Mouse (Mus musculus) inflammation-experienced regulatory T-cells, adult 16 weeks (primary cell): ENCODE results near the gene Vmn1r202. TPM values are rescaled to one million over a fixed set of nuclear protein-coding genes. Genes with fewer than 3 reads are reported as not detected.

Source experiments
- polyA plus RNA-seq: library from polyadenylated mRNA; unstranded; fragments of 100-300 nt; shearing (Covaris generic); gene quantifications from one replicate; pipeline ENCODE4 v1.2.1, GENCODE M21; 2017

Vmn1r202 gene
- not detected for polyA plus RNA-seq

GRCm38 (mm10) chr13:22505281-22505680 lies at the start of gene Vmn1r202:
Vmn1r202 (minus strand) TSS chr13:22505381.

GRCm38 (mm10) chr13:22552898-22553297 lies 47.7 kb upstream of the Vmn1r202 start, which contains the start of gene Vmn1r204:
Vmn1r204 (plus strand) TSS chr13:22553198.

GRCm38 (mm10) chr13:22517814-22518213 lies 12.6 kb upstream of the Vmn1r202 start, which contains the start of gene Vmn1r203:
Vmn1r203 (plus strand) TSS chr13:22518114.

GRCm38 (mm10) chr13:22471623-22472022 lies 33.6 kb downstream of the Vmn1r202 start, which contains the start of gene Vmn1r201:
Vmn1r201 (plus strand) TSS chr13:22471923.

Other genes with a start within 250 kb of the Vmn1r202 start
- gene Vmn1r195, start 234.9 kb downstream of the Vmn1r202 start, polyA plus RNA-seq = not detected
- gene Vmn1r196, start 215.5 kb downstream of the Vmn1r202 start, polyA plus RNA-seq = not detected
- 0.06 TPM for gene Vmn1r197, start 180.8 kb downstream of the Vmn1r202 start, polyA plus RNA-seq
- gene Vmn1r198, start 155.0 kb downstream of the Vmn1r202 start, polyA plus RNA-seq = not detected
- not detected for gene Vmn1r199, start 125.6 kb downstream of the Vmn1r202 start, polyA plus RNA-seq
- 0.20 TPM for gene Vmn1r200, start 115.0 kb downstream of the Vmn1r202 start, polyA plus RNA-seq
- not detected for gene Vmn1r201, start 33.5 kb downstream of the Vmn1r202 start, polyA plus RNA-seq
- gene Vmn1r203, start 12.7 kb upstream of the Vmn1r202 start, polyA plus RNA-seq = 0.18 TPM
- not detected for gene Vmn1r204, start 47.8 kb upstream of the Vmn1r202 start, polyA plus RNA-seq
- gene Vmn1r205, start 87.6 kb upstream of the Vmn1r202 start, polyA plus RNA-seq = not detected
- not detected for gene Vmn1r206, start 118.9 kb upstream of the Vmn1r202 start, polyA plus RNA-seq
- not detected for gene Vmn1r207-ps, start 224.2 kb upstream of the Vmn1r202 start, polyA plus RNA-seq